Mouse (Mus musculus): Measurements from ENCODE around the gene Hk3. TPM values are rescaled to one million over a fixed set of nuclear protein-coding genes. Genes with fewer than 3 reads are reported as not detected.

Gene Hk3
- polyA plus RNA-seq (2015; fragmentation: Nextera tagmentation; extraction: Ambion mirVana): 1.0 and 1.1 TPM in 2 replicates

DNA sequence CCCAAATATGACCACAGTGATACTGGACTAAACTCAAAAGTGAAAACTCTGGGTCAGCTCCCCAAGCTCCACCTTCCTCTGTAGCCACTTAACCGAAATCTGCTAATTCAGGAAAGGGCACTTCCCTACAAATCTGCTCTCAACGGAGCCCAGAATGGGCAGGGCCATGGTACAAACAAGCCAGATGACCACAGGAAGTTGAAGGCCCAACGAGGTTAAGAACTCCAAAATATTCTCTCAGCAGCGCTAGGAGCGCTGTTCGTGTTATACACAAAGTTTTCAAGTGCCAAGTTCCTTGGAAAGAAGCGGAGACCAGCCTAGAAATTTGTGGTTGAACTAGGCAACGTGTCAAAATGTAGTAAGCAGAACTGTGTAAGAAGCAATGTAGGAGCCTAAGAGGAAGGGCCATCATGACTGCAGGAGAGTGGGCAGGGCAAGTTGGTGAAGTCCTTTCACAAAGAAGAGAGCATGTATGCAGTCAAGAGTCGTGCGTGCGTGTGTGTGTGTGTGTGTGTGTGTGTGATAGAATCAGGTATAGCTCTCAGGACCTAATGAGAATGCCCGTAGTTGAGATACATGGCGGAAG lies at the start of gene Hk3:
Gene Hk3, minus strand, starts transcription at position 192 of the 586 bp plus-strand sequence.
- Histone ChIP-seq H3K27me3 (ENCODE audit: insufficient read depth, low read length) (no peaks in the 10 kb centered on the region), H3K27ac (ENCODE audit: low read length) (no peak within 1 kb of the TSS), H3K9me3 (ENCODE audit: low read length) (no peaks in the 10 kb centered on the region), H3K4me2 (replicated peaks; ENCODE audit: low read depth, low read length) (no peak within 1 kb of the TSS), H3K4me3 (ENCODE audit: low read length) (no peak within 1 kb of the TSS), H3K4me1 (ENCODE audit: insufficient read depth, low read length) (no peaks in the 10 kb centered on the region), H3K36me3 (ENCODE audit: insufficient read depth, low read length) (peaks cover 5% of the 10 kb centered on the region; the same call in 1 of the 2 replicates), H3K9ac (replicated peaks; ENCODE audit: low read length) (no peak within 1 kb of the TSS)
- no peak for ATAC-seq (ENCODE audit: low FRiP score, low TSS enrichment)
- WGBS: 90% methylated on average over 13 of the region's 13 CpGs

GRCm38 (mm10) chr13:55069719-55070118 lies 48.5 kb upstream of the Hk3 start:
- no peak for ATAC-seq (ENCODE audit: low FRiP score, low TSS enrichment)
- H3K4me3 ChIP-seq (ENCODE audit: low read length): no peak overlapping the region
- 33% methylated on average over 7 of the region's 7 CpGs for WGBS
- H3K4me2 ChIP-seq (replicated peaks; ENCODE audit: low read depth, low read length): no peak overlapping the region
- H3K27ac ChIP-seq (ENCODE audit: low read length): no peak overlapping the region
- H3K9ac ChIP-seq (replicated peaks; ENCODE audit: low read length): no peak overlapping the region
- no peaks in the 10 kb centered on the region for H3K27me3 ChIP-seq (ENCODE audit: insufficient read depth, low read length)
- H3K9me3 ChIP-seq (ENCODE audit: low read length): no peaks in the 10 kb centered on the region
- H3K36me3 ChIP-seq (ENCODE audit: insufficient read depth, low read length): no peaks in the 10 kb centered on the region
- peaks cover 6% of the 10 kb centered on the region; the same call in 1 of the 2 replicates for H3K4me1 ChIP-seq (ENCODE audit: insufficient read depth, low read length)

- Histone ChIP-seq H3K27me3 (ENCODE audit: insufficient read depth, low read length) (no peaks in the 10 kb centered on the region), H3K4me1 (ENCODE audit: insufficient read depth, low read length) (peaks cover 17% of the 10 kb centered on the region; the same call in 1 of the 2 replicates), H3K9ac (replicated peaks; ENCODE audit: low read length) (no peak overlapping the region), H3K4me2 (replicated peaks; ENCODE audit: low read depth, low read length) (no peak overlapping the region), H3K36me3 (ENCODE audit: insufficient read depth, low read length) (peaks cover 2% of the 10 kb centered on the region; the same call in 1 of the 2 replicates), H3K4me3 (ENCODE audit: low read length) (no peak overlapping the region), H3K9me3 (ENCODE audit: low read length) (no peaks in the 10 kb centered on the region), H3K27ac (ENCODE audit: low read length) (no peak overlapping the region)
- WGBS: 68% methylated on average over 2 of the region's 2 CpGs
- ATAC-seq (ENCODE audit: low FRiP score, low TSS enrichment): no peak
Observed at GRCm38 (mm10) chr13:55063276-55063675, 42.1 kb upstream of the Hk3 start.

DNA sequence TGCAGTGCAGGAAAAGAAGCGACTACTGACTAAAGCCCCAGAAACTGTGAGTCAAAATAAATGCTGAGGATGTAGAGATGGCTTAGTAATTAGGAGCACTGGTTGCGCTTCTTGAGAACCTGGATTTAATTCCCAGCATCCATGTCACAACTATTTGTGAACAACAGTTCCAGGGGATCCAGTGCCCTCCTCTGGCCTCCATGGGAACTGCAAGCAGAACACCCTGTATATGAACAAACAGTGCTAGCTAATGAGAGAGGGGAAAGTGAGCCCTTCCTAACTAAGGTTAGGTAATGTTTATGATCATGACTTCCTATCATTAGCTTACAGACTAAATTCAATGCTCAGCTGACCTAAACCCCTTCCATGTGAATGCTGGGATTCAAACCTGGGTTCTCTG lies 36.9 kb upstream of the Hk3 start:
- H3K27ac ChIP-seq (ENCODE audit: low read length): no peak overlapping the region
- peaks cover 9% of the 10 kb centered on the region; the same call in 1 of the 2 replicates for H3K4me1 ChIP-seq (ENCODE audit: insufficient read depth, low read length)
- no peaks in the 10 kb centered on the region for H3K27me3 ChIP-seq (ENCODE audit: insufficient read depth, low read length)
- no peak for ATAC-seq (ENCODE audit: low FRiP score, low TSS enrichment)
- no peak overlapping the region for H3K4me3 ChIP-seq (ENCODE audit: low read length)
- peaks cover 11% of the 10 kb centered on the region for H3K36me3 ChIP-seq (ENCODE audit: insufficient read depth, low read length)
- H3K9me3 ChIP-seq (ENCODE audit: low read length): no peaks in the 10 kb centered on the region
- WGBS: 95% methylated on average over 2 of the region's 2 CpGs
- no peak overlapping the region for H3K4me2 ChIP-seq (replicated peaks; ENCODE audit: low read depth, low read length)
- H3K9ac ChIP-seq (replicated peaks; ENCODE audit: low read length): no peak overlapping the region

DNA sequence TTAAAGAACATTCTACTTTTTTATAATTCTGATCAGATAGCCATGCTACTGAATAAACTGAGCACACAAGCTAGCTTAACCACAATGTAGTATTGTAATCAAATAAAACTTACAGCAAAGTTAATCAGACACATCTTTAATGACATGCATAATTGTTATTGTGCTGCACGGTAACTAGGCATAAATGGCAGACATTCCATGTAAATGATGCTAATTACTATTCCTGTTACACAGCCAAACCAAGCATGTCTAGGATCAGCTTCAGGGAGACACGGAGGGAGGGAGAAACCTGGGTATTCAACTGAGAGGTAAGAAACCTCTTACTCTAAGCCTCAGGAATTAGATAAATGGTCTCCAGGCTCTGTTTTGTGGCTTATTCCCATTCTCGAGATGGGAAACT lies 26.5 kb upstream of the Hk3 start:
- WGBS: 79% methylated on average over 3 of the region's 3 CpGs
- Histone ChIP-seq H3K36me3 (ENCODE audit: insufficient read depth, low read length) (no peaks in the 10 kb centered on the region), H3K4me3 (ENCODE audit: low read length) (no peak overlapping the region), H3K9me3 (ENCODE audit: low read length) (no peaks in the 10 kb centered on the region), H3K4me2 (replicated peaks; ENCODE audit: low read depth, low read length) (no peak overlapping the region), H3K27me3 (ENCODE audit: insufficient read depth, low read length) (no peaks in the 10 kb centered on the region), H3K27ac (ENCODE audit: low read length) (no peak overlapping the region), H3K4me1 (ENCODE audit: insufficient read depth, low read length) (no peaks in the 10 kb centered on the region), H3K9ac (replicated peaks; ENCODE audit: low read length) (no peak overlapping the region)
- no peak for ATAC-seq (ENCODE audit: low FRiP score, low TSS enrichment)

DNA sequence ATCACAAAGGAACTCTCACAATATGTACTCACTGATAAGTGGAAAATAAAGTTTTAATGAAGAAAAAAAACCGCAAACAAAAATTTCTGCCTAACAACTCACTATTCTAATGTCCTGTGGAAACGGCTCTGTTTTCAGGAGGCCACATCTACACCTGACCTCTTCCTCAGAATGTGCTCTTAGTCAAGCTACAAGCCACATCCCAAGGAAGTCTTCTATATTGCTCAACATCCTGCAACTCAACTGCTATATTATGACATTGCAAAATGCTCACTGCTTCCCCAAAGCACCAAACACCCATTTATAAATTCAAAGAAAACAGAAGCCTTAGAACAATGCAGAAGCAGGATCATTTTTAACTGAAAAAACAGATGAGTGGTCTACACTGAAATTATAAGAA lies 18.8 kb upstream of the Hk3 start:
- ATAC-seq (ENCODE audit: low FRiP score, low TSS enrichment): no peak
- no peak overlapping the region for H3K4me3 ChIP-seq (ENCODE audit: low read length)
- no peaks in the 10 kb centered on the region for H3K4me1 ChIP-seq (ENCODE audit: insufficient read depth, low read length)
- no peaks in the 10 kb centered on the region for H3K9me3 ChIP-seq (ENCODE audit: low read length)
- WGBS: 96% methylated on average over 2 of the region's 2 CpGs
- no peak overlapping the region for H3K4me2 ChIP-seq (replicated peaks; ENCODE audit: low read depth, low read length)
- peaks cover 6% of the 10 kb centered on the region; the same call in 1 of the 2 replicates for H3K36me3 ChIP-seq (ENCODE audit: insufficient read depth, low read length)
- no peaks in the 10 kb centered on the region for H3K27me3 ChIP-seq (ENCODE audit: insufficient read depth, low read length)
- H3K27ac ChIP-seq (ENCODE audit: low read length): no peak overlapping the region
- no peak overlapping the region for H3K9ac ChIP-seq (replicated peaks; ENCODE audit: low read length)

DNA sequence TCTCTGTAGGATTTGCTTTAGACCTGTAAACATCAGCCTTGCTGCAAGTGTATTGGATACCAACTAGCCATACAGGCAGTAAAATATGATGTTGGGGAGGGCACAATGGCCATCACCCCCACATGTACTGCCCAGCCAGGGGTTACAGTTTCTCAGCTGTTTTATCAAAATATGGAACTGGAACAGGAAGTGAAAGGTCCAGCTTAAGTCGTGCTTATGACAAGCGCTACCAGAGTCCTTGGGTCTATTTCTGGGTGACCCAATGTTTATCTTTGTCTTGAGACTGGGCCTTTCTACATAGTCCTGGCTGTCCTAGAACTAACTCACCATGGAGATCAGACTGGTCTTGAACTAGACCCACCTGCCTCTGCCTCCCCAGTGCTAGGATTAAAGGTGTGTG lies 3.0 kb upstream of the Hk3 start:
- no peak for ATAC-seq (ENCODE audit: low FRiP score, low TSS enrichment)
- H3K27ac ChIP-seq (ENCODE audit: low read length): no peak overlapping the region
- H3K36me3 ChIP-seq (ENCODE audit: insufficient read depth, low read length): peaks cover 19% of the 10 kb centered on the region
- H3K4me3 ChIP-seq (ENCODE audit: low read length): no peak overlapping the region
- no peak overlapping the region for H3K9ac ChIP-seq (replicated peaks; ENCODE audit: low read length)
- no peaks in the 10 kb centered on the region for H3K27me3 ChIP-seq (ENCODE audit: insufficient read depth, low read length)
- no peak overlapping the region for H3K4me2 ChIP-seq (replicated peaks; ENCODE audit: low read depth, low read length)
- H3K4me1 ChIP-seq (ENCODE audit: insufficient read depth, low read length): no peaks in the 10 kb centered on the region
- WGBS: 82% methylated on average over 2 of the region's 2 CpGs
- no peaks in the 10 kb centered on the region for H3K9me3 ChIP-seq (ENCODE audit: low read length)

GRCm38 (mm10) chr13:55022715-55023114 lies 1.5 kb upstream of the Hk3 start:
- Histone ChIP-seq H3K9me3 (ENCODE audit: low read length) (no peaks in the 10 kb centered on the region), H3K4me1 (ENCODE audit: insufficient read depth, low read length) (no peaks in the 10 kb centered on the region), H3K36me3 (ENCODE audit: insufficient read depth, low read length) (peaks cover 8% of the 10 kb centered on the region), H3K4me3 (ENCODE audit: low read length) (no peak overlapping the region), H3K4me2 (replicated peaks; ENCODE audit: low read depth, low read length) (no peak overlapping the region), H3K27me3 (ENCODE audit: insufficient read depth, low read length) (no peaks in the 10 kb centered on the region), H3K27ac (ENCODE audit: low read length) (no peak overlapping the region), H3K9ac (replicated peaks; ENCODE audit: low read length) (no peak overlapping the region)
- ATAC-seq (ENCODE audit: low FRiP score, low TSS enrichment): no peak
- WGBS: 72% methylated on average over 9 of the region's 9 CpGs

DNA sequence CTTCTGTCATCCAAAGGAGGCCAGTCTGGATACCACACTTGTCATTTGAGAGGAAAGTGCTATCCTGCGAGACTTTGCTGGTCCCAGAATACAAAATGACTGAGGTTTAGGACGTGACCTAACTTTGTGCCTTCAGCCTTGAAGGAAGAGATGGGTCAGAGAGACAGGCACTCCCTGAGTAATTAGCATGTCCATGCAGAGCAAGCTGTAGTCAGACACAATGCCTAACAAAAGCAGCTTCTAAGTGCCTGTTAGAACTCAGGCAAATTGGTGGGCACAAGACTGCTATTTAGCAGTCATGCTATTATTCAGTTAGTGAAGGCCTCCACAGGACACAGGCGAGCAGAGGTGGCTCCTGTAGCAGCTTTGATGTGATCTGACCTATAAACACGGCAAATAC lies 1.1 kb upstream of the Hk3 start:
- Histone ChIP-seq H3K36me3 (ENCODE audit: insufficient read depth, low read length) (peaks cover 6% of the 10 kb centered on the region; the same call in 1 of the 2 replicates), H3K27ac (ENCODE audit: low read length) (no peak overlapping the region), H3K4me2 (replicated peaks; ENCODE audit: low read depth, low read length) (no peak overlapping the region), H3K9ac (replicated peaks; ENCODE audit: low read length) (no peak overlapping the region), H3K27me3 (ENCODE audit: insufficient read depth, low read length) (no peaks in the 10 kb centered on the region), H3K9me3 (ENCODE audit: low read length) (no peaks in the 10 kb centered on the region), H3K4me1 (ENCODE audit: insufficient read depth, low read length) (no peaks in the 10 kb centered on the region), H3K4me3 (ENCODE audit: low read length) (no peak overlapping the region)
- ATAC-seq (ENCODE audit: low FRiP score, low TSS enrichment): no peak
- 48% methylated on average over 4 of the region's 4 CpGs for WGBS

- WGBS: 79% methylated on average over 4 of the region's 4 CpGs
- Histone ChIP-seq H3K9me3 (ENCODE audit: low read length) (no peaks in the 10 kb centered on the region), H3K36me3 (ENCODE audit: insufficient read depth, low read length) (no peaks in the 10 kb centered on the region), H3K4me2 (replicated peaks; ENCODE audit: low read depth, low read length) (no peak overlapping the region), H3K27me3 (ENCODE audit: insufficient read depth, low read length) (no peaks in the 10 kb centered on the region), H3K4me3 (ENCODE audit: low read length) (no peak overlapping the region), H3K9ac (replicated peaks; ENCODE audit: low read length) (no peak overlapping the region), H3K4me1 (ENCODE audit: insufficient read depth, low read length) (no peaks in the 10 kb centered on the region), H3K27ac (ENCODE audit: low read length) (no peak overlapping the region)
- no peak for ATAC-seq (ENCODE audit: low FRiP score, low TSS enrichment)
Observed at GRCm38 (mm10) chr13:55020051-55020450, 1.1 kb downstream of the Hk3 start.

Measured in kidney, embryonic 16.5 days (tissue).